ENCODE assay signal across 20 mouse cellular contexts in the genomic region with DNA sequence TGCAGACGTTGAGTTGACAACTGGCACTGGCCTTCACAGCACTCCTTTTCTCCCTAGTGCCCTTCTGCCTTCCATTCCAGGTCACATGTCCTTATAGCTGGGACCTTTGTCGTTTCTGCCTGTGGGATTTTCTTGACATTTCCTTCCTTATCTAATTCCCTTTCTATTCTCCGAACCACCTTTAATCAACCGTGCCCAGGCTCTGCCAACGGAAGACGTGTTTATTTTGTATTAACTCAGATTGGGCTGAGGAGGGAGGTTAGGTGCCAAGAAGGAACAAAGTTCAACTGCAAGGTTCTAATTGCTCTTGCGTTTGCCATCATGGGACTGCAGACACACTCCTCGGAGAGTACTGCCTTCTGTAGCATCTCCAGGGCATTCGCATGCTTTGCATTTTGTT.
DNase-seq lines count a peak whose midpoint lies in the region; ATAC-seq and TF ChIP-seq lines count a peak whose summit lies in the region.
"Had no signal": no experiment of that assay in that cellular context is flagged by ENCODE, and none has a peak within 500 bp of the region (broad histone marks: within the 10 kb centered on the region; RNA-seq: fewer than 3 reads in every experiment).

No protein-coding gene starts in this region.

- ATAC-seq in kidney, embryonic 16.5 days (ENCODE audit: low FRiP score, low TSS enrichment) = no peak
- ATAC-seq in hindbrain, embryonic 14.5 days (ENCODE audit: low FRiP score) = no peak
- ATAC-seq: forebrain, postnatal 0 days; midbrain, embryonic 15.5 days had no signal

- H3K4me3 ChIP-seq in kidney, adult 2 months (ENCODE audit: insufficient read depth, low read depth, low read length) = no peak overlapping the region
- no peak overlapping the region for H3K4me3 ChIP-seq in kidney, embryonic 16.5 days (ENCODE audit: low read length)
- no peak overlapping the region for H3K4me3 ChIP-seq in small intestine, adult 2 months (ENCODE audit: low read depth, low read length)
- H3K4me3 ChIP-seq in hindbrain, embryonic 14.5 days (replicated peaks; ENCODE audit: low read length) = no peak overlapping the region
- H3K4me3 ChIP-seq: heart, embryonic 12.5 days; hindbrain, embryonic 15.5 days; megakaryocyte, embryonic 14.5 days; midbrain, embryonic 15.5 days had no signal

- WGBS in kidney, adult 2 months = 29% methylated on average over 9 of the region's 9 CpGs
- 62% methylated on average over 9 of the region's 9 CpGs for WGBS in kidney, embryonic 16.5 days
- 24% methylated on average over 9 of the region's 9 CpGs for WGBS in small intestine, adult 2 months
- 63% methylated on average over 9 of the region's 9 CpGs for WGBS in hindbrain, embryonic 14.5 days

- H3K9me3 ChIP-seq in kidney, embryonic 16.5 days (ENCODE audit: low read length) = no peaks in the 10 kb centered on the region
- no peaks in the 10 kb centered on the region for H3K9me3 ChIP-seq in hindbrain, embryonic 14.5 days (ENCODE audit: control insufficient read depth, low read length)
- H3K9me3 ChIP-seq: heart, embryonic 12.5 days; hindbrain, embryonic 15.5 days; megakaryocyte, embryonic 14.5 days; midbrain, embryonic 15.5 days had no signal

- H3K4me2 ChIP-seq in kidney, embryonic 16.5 days (replicated peaks; ENCODE audit: low read depth, low read length) = no peak overlapping the region
- H3K4me2 ChIP-seq in hindbrain, embryonic 14.5 days (replicated peaks) = no peak overlapping the region
- H3K4me2 ChIP-seq: heart, embryonic 12.5 days; hindbrain, embryonic 15.5 days; midbrain, embryonic 15.5 days had no signal

- no peak for TF ChIP-seq CTCF in kidney, adult 2 months (conservative IDR thresholded peaks at IDR 0.05; ENCODE audit: insufficient read depth, insufficient read length, low read depth, low read length)
- no peak for TF ChIP-seq CTCF in small intestine, adult 2 months (IDR thresholded peaks at IDR 0.05; ENCODE audit: extremely low read depth, insufficient read length, insufficient replicate concordance, low read depth, low read length)

- peak; percentile 82 for DNase-seq in kidney, adult 2 months
- DNase-seq in fat pad, adult 2 months (ENCODE audit: extremely low read depth, low read depth, low spot score) = peak; percentile 11
- peak; percentile 80 for DNase-seq in kidney, adult 9 months
- DNase-seq in layer of hippocampus, postnatal 25 days (ENCODE audit: extremely low spot score in 1 of 2, low spot score in 1 of 2) = no peak
- DNase-seq in hindbrain, embryonic 14.5 days (ENCODE audit: low spot score) = no peak
- DNase-seq in layer of hippocampus, postnatal 14 days (ENCODE audit: low spot score in 2 of 2) = no peak
- DNase-seq: adrenal gland, adult 2 months; cerebellum, postnatal 10 days; embryo, embryonic 11 days; forebrain, postnatal 0 days; heart, postnatal 14 days; retina, postnatal 1 day had no signal

- H3K27ac ChIP-seq in kidney, adult 2 months (ENCODE audit: insufficient read depth, low read depth, low read length) = peak overlapping the region; percentile 6; the same call in 1 of the 2 replicates
- H3K27ac ChIP-seq in kidney, embryonic 16.5 days (ENCODE audit: low read length) = no peak overlapping the region
- peak overlapping the region; percentile 96 for H3K27ac ChIP-seq in small intestine, adult 2 months (ENCODE audit: insufficient read depth, low read depth, low read length)
- H3K27ac ChIP-seq in hindbrain, embryonic 14.5 days = no peak overlapping the region
- H3K27ac ChIP-seq: hindbrain, embryonic 15.5 days; kidney, postnatal 0 days; liver, embryonic 14.5 days; midbrain, embryonic 15.5 days had no signal

- H3K9ac ChIP-seq in kidney, embryonic 16.5 days (replicated peaks; ENCODE audit: low read length) = no peak overlapping the region
- H3K9ac ChIP-seq in hindbrain, embryonic 14.5 days = no peak overlapping the region
- H3K9ac ChIP-seq: forebrain, postnatal 0 days; heart, embryonic 12.5 days; hindbrain, embryonic 15.5 days; liver, embryonic 14.5 days; midbrain, embryonic 15.5 days had no signal

- H3K4me1 ChIP-seq in kidney, adult 2 months (ENCODE audit: control insufficient read depth, insufficient read depth, low read length) = peaks cover 9% of the 10 kb centered on the region; the same call in 1 of the 2 replicates
- H3K4me1 ChIP-seq in kidney, embryonic 16.5 days (ENCODE audit: insufficient read depth, low read length) = peaks cover 7% of the 10 kb centered on the region; the same call in 1 of the 2 replicates
- H3K4me1 ChIP-seq in small intestine, adult 2 months (ENCODE audit: control insufficient read depth, insufficient read depth, insufficient read length, low read length) = peaks cover 19% of the 10 kb centered on the region
- H3K4me1 ChIP-seq in hindbrain, embryonic 14.5 days (replicated peaks; ENCODE audit: control insufficient read depth, insufficient read depth, low read length) = no peaks in the 10 kb centered on the region
- H3K4me1 ChIP-seq: hindbrain, embryonic 15.5 days; megakaryocyte, embryonic 14.5 days; midbrain, embryonic 15.5 days had no signal

- no peak for TF ChIP-seq POLR2A in kidney, adult 2 months (IDR thresholded peaks at IDR 0.05; ENCODE audit: low read depth, low read length)
- TF ChIP-seq POLR2A in small intestine, adult 2 months (IDR thresholded peaks at IDR 0.05; ENCODE audit: low read depth, low read length) = no peak

- H3K36me3 ChIP-seq in kidney, adult 2 months (ENCODE audit: control insufficient read depth, insufficient read depth, low read length) = no peaks in the 10 kb centered on the region
- no peaks in the 10 kb centered on the region for H3K36me3 ChIP-seq in kidney, embryonic 16.5 days (ENCODE audit: insufficient read depth, low read length)
- no peaks in the 10 kb centered on the region for H3K36me3 ChIP-seq in small intestine, adult 2 months (ENCODE audit: control insufficient read depth, insufficient read depth, low read length)
- H3K36me3 ChIP-seq in hindbrain, embryonic 14.5 days (replicated peaks; ENCODE audit: control insufficient read depth, insufficient read depth) = no peaks in the 10 kb centered on the region
- H3K36me3 ChIP-seq: heart, embryonic 12.5 days; hindbrain, embryonic 15.5 days; midbrain, embryonic 15.5 days had no signal

- no peaks in the 10 kb centered on the region for H3K27me3 ChIP-seq in kidney, adult 2 months (replicated peaks; ENCODE audit: control insufficient read depth, insufficient read depth, low read length)
- H3K27me3 ChIP-seq in kidney, embryonic 16.5 days (ENCODE audit: insufficient read depth, low read length) = no peaks in the 10 kb centered on the region
- no peaks in the 10 kb centered on the region for H3K27me3 ChIP-seq in small intestine, adult 2 months (ENCODE audit: control insufficient read depth, insufficient read depth, low read length)
- no peaks in the 10 kb centered on the region for H3K27me3 ChIP-seq in hindbrain, embryonic 14.5 days (ENCODE audit: control insufficient read depth, insufficient read depth, low read length)
- H3K27me3 ChIP-seq: heart, embryonic 12.5 days; hindbrain, embryonic 15.5 days; midbrain, embryonic 15.5 days had no signal

Comparison
In these comparisons a context has a peak if more than half of its experiments do, and no peak if none do; other contexts are left out.
1. H3K27ac ChIP-seq: peak in kidney, adult 2 months (single experiment) and small intestine, adult 2 months (single experiment); none in kidney, embryonic 16.5 days (single experiment) and hindbrain, embryonic 14.5 days (single experiment).
2. DNase-seq: peak in kidney, adult 2 months (single experiment), fat pad, adult 2 months (single experiment) and kidney, adult 9 months (single experiment); none in layer of hippocampus, postnatal 25 days (0 of 2), hindbrain, embryonic 14.5 days (single experiment) and layer of hippocampus, postnatal 14 days (0 of 2).